Mouse (Mus musculus): ENCODE results near the gene Iqcc.

The Iqcc gene

DNA sequence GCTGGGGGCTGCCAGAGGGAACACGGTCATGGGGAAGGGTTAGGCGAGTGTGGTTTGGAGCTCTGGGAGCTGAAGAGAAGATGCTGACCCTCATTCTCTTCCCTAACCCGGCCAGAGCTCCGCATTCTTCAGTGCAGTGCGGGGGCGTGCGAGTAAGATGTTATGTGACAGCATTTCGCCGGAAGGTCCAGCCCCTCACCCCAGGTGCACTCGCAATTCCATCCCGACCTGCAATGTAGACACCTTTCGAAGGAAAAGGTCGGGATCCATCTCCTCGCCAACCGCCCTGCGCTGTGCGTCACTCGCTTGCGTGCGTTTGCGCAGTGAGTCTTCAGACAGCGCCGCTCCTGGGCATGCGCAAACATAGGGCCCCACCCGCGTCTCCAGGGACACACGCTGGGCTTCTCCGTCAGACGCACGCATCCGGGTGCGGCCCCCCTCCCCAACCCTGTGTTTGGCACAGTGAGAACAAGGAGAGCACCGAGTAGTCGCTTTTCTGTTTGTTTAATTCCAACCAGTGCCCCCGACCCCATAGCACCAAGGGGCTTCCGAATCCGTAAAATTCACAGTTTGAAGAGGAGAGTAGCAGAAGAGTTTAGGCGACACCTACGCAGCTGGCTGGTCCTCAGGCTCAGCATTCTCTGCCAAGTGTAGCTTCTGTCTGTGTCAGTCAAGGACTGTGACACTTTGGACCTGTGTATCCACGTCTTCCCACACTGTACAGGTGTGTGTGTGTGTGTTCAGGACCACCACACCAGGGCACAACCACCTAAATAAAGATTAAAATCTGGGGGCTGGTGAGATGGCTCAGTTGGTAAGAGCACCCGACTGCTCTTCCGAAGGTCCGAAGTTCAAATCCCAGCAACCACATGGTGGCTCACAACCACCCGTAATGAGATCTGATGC, at the start of gene Iqcc:
Gene Iqcc (minus strand): TSS at position 314 of the 906 bp plus-strand sequence.
- DNase-seq (ENCODE audit: low read depth, low spot score), result peak; percentile 89

DNA sequence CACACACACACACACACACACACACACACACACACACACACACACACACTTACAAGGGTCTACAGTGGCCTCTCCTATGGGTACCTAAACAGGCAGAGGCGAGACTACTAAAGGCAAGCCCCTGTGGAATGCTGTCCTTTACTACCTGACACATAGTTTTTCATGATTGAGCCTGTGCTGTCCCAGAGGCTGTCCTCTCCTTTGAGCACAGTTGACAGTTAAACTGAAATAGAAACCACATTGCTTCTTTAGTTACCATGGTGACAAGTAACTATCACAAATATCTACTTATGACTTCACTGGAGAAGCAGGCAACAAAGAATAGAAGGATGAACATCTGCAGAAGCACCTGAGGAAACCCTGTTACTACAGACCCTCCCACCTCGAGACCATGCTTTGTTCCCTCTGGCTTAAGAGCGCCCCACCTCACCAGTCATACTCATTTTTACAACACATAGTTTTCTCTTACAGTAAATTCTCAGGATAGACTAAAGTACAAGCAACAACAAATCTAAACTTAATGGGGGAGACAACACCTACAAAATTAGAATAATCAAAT, 43.4 kb upstream of the Iqcc start:
- DNase-seq (ENCODE audit: low read depth, low spot score), result no peak

DNA sequence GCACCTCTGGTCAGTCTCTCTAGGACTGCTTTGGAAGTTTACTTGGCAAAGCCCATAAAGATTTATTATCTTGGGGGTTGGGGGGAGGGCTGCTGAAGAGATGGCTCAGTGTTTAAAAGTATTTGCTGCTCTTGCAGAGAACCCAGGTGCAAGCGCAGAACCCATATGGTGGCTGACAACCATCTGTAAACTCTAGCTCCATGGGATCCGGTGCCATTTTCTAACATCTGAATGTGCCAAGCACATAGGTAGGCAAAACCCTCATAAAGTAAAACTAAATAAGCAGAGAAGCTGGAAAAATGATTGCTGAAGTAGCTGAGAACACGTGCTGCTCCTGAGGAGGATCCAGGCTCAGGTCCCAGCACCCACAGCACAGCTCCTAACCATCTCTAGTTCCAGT, 42.7 kb upstream of the Iqcc start:
- DNase-seq (ENCODE audit: low read depth, low spot score), result no peak

DNA sequence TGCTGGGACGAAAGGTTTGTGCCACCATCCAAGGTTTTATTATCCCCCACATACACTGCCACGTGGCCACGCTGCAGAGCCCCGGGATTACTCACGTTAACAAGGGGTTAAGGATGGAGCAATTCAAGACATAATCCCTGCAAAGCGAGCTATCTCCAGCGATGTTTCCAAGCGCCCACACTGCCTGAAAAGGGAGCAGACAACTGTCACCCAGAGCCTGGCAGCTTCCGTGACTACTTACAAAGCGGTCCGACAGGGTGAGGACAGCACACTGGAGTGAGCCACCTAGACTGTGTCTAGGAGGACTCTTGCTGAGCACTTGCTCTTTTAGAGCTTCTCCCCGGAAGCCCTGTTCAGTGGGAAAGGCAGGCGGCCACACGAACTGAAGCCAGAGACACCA, 35.9 kb upstream of the Iqcc start:
- DNase-seq (ENCODE audit: low read depth, low spot score), result no peak

DNA sequence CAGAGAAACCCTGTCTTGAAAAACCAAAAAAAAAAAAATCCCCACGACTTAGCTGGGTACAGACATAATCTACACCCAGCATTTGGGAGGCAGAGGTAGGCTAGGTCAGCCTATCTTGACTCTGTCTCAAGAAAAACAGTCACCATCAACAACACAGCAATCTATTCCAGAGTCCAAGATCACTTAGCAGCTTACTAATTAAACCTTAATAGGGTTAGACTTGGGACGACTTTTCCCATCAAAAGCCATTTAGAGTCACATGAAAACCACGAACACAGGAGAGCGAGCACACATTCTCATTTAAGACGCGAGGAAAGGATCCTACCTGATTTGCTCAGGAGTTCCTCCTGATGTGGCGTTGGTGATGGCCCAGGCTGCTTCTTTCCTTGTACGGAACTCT, 31.5 kb upstream of the Iqcc start:
- no peak for DNase-seq (ENCODE audit: low read depth, low spot score)

DNA sequence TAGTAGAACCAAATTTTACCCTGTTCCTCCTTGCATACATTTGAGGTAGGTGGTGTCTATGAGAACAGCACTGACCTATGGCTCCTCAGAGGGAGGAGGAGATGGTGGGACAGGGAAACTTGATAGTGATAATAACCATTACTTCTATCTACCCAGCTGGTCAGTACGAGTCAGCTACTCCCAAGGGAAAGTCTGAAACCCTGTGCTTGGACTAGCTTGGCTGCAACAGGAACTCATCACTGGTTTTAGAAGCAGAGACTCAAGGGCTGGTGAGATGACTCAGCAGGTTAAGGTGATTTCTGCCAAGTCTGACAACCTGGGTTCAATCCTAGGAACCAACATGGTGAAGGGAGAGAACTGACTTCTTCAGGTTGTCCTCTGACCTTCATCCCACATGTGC, 29.8 kb upstream of the Iqcc start:
- DNase-seq (ENCODE audit: low read depth, low spot score), result no peak

DNA sequence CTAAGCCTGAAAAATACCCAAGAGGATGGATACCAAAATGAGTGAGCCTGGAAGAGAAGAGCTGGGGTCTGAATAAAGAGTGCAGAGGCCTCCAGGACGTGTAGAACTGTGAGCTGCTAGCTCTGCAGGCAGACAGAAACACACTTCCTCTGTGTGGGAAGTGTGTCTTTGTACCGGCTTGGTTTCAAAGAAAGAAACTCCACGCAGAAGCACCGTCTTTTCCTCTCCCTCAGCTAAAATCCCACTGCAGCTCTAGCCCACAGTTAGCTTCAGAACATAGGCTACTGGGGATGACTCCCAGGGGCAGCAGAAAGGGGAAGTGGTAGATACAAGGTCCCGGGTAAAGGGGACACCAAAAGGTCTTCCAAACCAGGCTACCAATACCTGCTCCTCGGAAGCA, 26.3 kb upstream of the Iqcc start:
- no peak for DNase-seq (ENCODE audit: low read depth, low spot score)

DNA sequence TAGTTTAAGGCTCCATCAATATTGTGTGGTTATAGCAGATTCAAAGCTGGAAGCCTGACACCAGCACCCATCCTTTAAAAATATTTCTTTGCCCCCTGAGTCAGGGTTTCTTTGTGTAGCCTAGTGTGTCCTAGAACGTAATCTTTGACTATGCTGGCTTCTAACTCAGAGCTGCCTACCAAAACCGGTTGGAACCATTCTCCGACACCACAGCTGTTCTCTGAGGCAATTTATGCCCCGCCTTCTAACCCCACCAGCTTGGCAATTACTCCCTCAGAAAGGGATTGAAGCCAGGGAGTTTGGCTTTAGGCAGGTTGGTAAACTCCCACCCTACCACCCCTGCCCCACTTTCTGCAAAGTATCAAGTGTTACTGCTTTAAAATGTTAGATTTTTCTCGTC, 22.9 kb upstream of the Iqcc start:
- DNase-seq (ENCODE audit: low read depth, low spot score), result no peak

DNA sequence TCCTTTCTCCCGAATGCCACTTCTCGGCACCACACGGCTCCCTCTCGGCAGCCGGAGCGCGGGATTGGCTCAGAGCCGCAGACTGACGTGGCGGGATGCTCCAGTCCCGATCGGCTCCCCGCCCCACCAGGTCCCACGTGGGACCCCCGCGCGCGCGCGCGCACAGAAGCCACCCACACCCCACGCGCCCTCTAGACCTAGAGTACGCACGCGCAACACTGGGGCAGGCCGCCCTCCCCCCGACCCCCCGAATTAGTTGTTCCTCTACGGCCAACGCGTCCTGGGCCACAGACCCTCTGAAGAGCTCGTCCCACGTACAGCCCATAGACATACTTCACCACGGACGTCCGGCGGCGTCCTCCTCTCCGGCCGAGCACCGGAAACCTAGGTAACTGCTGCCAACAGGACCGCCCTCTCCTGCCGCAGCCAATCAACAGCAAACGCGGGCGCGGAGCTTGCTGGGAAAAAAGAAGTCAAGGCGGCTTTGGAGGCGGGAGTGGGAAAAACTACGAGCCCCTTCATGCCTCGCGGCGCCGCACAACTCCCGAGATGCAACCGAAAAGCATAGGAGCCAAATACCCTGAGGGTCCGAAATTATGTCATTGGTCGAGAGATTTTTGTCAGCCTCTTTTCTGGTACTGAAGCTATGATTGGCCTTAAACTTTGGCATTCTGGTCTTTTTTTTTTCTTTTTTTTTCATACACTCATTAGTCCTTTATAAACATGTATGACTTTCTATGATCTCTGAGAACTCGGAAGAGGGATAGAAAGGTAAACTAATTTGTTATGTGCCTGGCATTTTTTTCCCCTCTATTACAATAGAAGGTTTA, 22.0 kb upstream of the Iqcc start, which contains the start of gene Txlna:
Gene Txlna (minus strand): TSS at position 428 of the 830 bp plus-strand sequence.
- peak; percentile 99 for DNase-seq (ENCODE audit: low read depth, low spot score)

DNA sequence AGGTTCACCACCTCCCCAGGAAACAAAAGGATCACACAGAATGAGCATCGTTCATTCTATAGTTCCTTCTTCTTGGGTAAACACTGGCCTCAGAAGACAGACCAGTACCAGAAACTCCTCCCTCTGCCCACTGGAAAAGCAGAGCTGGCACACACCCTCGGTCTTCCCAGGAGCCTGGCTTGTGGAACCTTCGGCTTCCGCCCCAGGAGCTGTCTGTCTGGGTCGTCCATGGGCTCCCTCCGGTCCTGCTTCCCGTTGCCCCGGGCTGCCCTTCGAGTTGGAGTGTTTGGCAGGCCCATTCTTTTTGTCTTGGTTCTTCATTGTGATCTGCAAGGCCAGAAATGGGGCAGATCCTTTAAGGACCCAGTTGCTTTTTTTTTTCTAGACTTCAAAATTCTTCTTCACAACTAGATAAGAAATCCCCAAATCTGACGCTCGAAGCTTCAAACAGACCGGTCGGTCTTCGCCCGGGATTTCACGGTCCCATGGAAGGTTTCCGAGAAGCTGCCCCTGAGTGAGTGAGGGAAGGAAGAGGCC, 21.3 kb upstream of the Iqcc start:
- DNase-seq (ENCODE audit: low read depth, low spot score), result no peak

DNA sequence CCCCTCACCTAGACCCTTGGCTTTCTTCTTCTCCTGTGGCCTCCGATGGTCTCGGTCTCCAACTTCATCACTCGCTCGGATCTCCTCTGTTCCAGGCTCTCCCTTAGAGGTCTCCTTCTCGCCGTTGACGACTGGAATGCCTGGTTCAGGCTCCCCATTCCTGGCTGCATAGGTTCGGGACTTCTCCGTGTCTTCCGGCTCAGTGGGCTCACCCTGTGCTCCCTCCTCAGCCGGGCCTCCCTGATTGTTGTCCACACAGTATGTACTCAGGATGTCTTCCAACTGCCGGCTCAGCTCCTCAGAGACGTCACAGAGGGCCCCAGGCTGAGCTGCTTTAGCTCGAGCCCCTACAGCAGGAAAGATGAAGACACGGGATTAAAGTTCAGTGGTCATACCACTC, 20.3 kb upstream of the Iqcc start:
- no peak for DNase-seq (ENCODE audit: low read depth, low spot score)

DNA sequence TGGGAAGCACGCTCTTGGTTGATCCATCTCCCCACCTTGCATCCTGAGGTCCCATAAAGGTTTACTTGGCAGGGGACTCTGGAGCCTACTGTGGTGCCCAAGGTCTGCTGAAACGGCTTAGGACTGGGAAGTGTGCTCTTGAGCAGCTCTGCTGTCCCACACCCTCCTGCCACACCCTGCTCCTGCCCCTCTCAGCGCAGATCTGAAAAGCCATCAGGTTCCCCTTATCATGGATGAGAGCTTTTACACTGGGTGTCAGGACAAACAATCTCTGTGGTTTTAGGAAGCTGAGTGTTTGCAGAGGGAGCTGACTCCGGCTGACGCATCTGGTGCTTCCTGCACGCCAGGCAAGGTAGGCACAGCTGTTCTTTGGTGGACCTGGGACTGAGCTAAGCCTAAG, 15.0 kb upstream of the Iqcc start:
- no peak for DNase-seq (ENCODE audit: low read depth, low spot score)

DNA sequence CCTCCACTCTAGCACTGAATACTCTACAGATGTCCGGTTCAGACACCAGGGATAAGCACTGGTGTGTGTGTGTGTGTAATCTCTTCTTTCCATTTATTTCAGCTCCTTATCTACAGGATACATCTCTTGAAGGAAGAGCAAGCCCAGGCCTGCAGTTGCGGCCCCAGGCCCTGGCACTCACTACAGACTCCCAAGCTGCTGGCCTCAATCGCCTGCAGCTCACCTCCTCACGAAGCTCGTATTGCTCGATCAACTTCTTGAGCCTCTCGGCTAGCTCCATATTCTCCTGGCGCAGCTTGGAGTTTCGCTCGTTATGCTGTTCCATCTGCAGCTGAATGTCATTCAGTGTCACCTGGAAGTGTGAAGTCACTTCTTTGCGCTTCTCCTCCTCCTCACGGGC, 13.0 kb upstream of the Iqcc start:
- DNase-seq (ENCODE audit: low read depth, low spot score), result no peak

DNA sequence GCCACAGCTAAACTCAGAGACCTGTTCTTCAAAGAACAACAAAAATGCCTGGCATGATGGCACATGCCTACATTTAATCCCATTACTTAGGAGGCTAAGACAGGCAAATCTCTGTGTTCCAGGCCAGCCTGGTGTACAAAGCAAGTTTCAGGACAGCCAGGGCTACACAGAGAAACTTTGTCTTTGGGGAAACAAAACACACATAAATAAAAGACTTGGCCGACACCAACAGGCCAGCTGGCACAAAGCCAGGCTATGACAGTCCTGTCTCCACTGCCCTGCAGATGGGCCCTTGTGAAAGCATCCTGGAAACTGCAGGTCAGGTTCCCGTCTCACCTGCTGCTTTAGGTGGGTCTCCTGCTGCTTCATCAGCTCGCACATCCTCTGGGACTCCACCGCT, 12.0 kb upstream of the Iqcc start:
- DNase-seq (ENCODE audit: low read depth, low spot score), result no peak

DNA sequence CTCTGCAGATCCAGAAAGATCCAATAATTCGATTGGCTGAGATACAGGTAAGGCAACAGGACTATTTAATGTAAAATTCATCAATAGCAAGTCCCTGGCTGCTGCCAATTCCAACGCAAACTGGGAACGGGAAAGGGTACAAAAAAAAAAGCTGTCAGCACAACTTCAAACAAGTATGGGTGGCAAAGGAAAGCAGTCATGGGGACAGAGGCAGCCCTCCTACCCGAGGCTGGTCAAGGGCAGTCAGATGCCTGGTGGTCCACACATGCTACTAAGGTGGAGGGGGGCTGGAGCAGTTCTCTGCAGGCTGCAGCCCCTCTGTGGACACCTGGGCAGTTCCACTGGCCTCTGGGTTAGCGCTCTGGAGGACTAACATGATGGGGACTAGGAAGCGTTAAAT, 7.1 kb upstream of the Iqcc start:
- DNase-seq (ENCODE audit: low read depth, low spot score), result no peak

DNA sequence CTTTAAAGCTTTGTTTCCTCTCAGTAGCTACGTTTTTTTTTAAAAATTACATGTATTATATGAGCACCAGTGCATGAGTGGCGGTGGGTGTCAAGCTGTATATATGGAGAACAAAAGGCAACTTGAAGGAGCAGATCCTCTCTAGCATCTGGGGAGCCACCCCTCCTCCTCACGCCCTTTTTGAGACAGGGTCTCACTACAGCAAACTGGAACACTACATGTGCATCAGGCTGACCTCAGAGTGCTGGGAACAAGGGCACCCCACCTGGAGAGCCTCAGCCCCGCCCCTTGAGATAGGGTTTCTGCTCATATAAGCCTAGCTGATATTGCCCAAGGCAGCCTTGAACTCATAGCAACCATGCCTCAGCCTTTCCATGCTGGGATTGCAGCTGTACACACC, 6.6 kb upstream of the Iqcc start:
- no peak for DNase-seq (ENCODE audit: low read depth, low spot score)

DNA sequence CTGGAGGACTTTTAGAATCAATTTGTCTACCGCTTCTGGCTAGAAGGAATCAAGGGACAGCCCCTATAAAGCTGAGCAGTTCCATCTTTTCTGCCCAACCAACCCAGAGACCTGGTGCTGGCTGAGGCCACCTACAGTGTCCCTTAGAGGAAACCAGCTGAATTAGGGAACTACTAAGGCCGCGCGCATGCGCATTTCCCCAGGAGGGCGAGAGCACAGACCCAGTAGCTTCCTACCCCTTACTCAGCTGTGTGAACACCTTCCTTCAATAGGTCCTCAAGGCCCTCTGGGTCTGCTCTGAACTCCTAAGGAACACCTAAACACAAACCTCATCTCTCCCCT, 6.1 kb upstream of the Iqcc start:
- DNase-seq (ENCODE audit: low read depth, low spot score), result no peak

DNA sequence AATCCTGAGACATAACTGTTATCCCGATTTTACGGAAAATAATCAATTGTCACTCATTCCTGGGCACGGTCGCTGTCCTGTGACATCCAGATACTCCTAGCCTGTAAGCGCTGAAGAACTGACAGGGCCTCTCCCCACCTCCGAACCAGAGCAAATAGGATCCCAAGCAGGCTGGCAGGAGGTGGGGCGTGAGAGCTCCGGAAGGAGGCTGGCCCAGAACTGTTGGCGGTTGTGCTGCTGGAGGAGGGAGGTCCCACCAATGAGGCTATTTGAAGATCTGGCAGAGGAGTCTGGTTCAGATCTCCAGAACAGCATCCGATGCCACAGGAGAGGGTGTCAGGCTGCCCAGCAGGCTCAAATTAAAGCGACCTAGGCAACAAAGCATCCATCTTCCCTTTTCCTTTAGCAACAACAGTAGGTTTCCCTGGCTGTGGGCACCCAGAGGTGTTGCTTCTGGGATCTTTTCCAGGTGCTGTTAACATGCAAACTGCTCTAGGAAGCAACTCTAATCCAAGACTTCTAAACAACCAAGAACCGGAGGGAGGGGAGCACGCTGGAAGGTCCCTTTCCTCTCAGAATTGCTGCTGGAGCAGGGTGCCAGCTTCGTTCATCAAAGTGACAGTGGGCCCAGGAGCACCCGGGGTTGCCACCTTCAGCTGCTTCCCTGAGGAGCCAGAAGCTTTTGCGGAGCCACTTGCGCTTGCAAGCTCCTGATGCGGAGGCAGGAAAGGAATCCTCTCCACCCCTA, 5.6 kb upstream of the Iqcc start:
- DNase-seq (ENCODE audit: low read depth, low spot score), result peak; percentile 80

DNA sequence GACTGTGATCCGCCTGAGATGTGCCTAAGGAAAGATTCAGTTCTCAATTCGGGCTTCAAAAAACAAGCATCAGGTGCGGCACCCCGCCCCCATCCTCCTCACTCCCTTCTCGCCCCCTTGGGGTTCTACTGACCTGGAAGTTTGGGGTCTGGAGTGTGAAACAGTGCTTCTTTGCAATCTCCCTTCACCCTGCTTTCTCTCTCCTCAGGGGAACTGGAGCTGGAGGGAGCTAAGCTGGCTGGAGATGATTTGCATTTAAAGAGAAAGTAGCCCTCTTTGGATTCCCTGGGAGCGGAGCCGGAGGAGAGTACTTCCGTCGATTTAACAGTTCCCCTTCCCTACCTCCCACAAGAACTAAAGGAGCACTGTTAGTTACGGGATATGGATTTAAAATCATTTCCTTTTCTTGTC, 4.8 kb upstream of the Iqcc start, which contains the start of gene Ccdc28b:
Gene Ccdc28b (minus strand): TSS at position 267 of the 411 bp plus-strand sequence.
- no peak for DNase-seq (ENCODE audit: low read depth, low spot score)

DNA sequence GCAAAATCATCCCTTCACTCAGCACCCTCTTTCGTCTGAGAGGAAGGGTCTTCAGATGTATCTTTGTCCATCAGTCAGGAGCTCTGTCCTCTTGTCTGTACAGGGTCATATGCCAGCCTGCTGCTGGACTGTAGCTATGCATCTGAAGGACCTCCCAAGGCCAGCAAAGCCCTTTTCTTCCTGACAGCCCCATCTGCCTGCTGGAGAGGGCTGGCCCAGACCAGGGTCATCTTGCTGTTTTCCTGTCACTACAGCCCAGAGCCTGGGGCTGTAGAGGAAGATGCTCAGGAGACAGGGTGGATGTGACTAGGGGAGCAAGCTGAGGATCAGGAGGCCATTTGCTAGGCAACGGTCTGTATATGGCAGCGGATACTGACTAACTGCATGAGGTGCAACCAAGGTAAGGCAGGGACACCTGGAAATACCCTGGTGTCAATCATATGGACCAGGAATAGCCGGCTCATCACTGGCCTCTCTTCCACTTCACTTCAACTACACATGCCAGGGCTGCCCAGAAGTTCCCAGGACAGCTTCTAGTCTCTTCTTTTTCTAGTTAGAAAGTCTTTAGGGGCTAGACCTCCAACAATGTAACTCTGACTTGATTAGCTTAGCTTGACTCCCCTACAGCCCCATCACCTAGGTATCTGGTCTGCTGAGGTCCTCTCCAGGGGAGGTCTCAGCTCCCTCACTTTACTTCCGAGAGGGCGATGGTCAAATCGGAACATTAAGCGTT, 4.1 kb upstream of the Iqcc start:
- no peak for DNase-seq (ENCODE audit: low read depth, low spot score)

Data from forelimb bud, embryonic 11.5 days (tissue).